Comparison of ENCODE assay signal across 26 mouse cellular contexts in genomic region chr10:100296105-100296504, GRCm38 (mm10). TPM values are rescaled to one million over a fixed set of nuclear protein-coding genes. Genes with fewer than 3 reads are reported as not detected.
"Had no signal": no experiment of that assay in that cellular context is flagged by ENCODE, and none has a peak within 500 bp of the region (broad histone marks: within the 10 kb centered on the region; RNA-seq: fewer than 3 reads in every experiment).

No protein-coding gene starts in this region.

- H3K4me1 ChIP-seq: neural tube, embryonic 12.5 days; neural tube, embryonic 13.5 days; neural tube, embryonic 15.5 days; stomach, embryonic 15.5 days had no signal

- H3K4me3 ChIP-seq: neural tube, embryonic 12.5 days; neural tube, embryonic 13.5 days; neural tube, embryonic 15.5 days; stomach, embryonic 15.5 days had no signal

- H3K36me3 ChIP-seq: neural tube, embryonic 12.5 days; neural tube, embryonic 13.5 days; neural tube, embryonic 15.5 days; stomach, embryonic 15.5 days had no signal

- H3K27ac ChIP-seq: neural tube, embryonic 12.5 days; neural tube, embryonic 13.5 days; neural tube, embryonic 15.5 days; stomach, embryonic 15.5 days; stomach, postnatal 0 days had no signal

- DNase-seq: retina, postnatal 1 day; right cerebral cortex, adult 18-20 months; right cerebral cortex, postnatal 14 days; right cerebral cortex, postnatal 25 days; right cerebral cortex, postnatal 4 days; spleen, adult 18-20 months; thymus, adult 18-20 months; thymus, adult 2 months; thymus, postnatal 14 days; thymus, postnatal 25 days; thymus, postnatal 36 days; thymus, postnatal 4 days had no signal

- H3K9ac ChIP-seq: neural tube, embryonic 12.5 days; neural tube, embryonic 13.5 days; neural tube, embryonic 15.5 days; stomach, embryonic 15.5 days had no signal

- H3K4me2 ChIP-seq: neural tube, embryonic 12.5 days; neural tube, embryonic 13.5 days; neural tube, embryonic 15.5 days; stomach, embryonic 15.5 days had no signal

- H3K9me3 ChIP-seq: neural tube, embryonic 12.5 days; neural tube, embryonic 13.5 days; neural tube, embryonic 15.5 days; stomach, embryonic 15.5 days had no signal

- H3K27me3 ChIP-seq: neural tube, embryonic 12.5 days; neural tube, embryonic 13.5 days; neural tube, embryonic 15.5 days; stomach, embryonic 15.5 days had no signal

RNA-seq across cellular contexts. Expression of gene Gm4301, which starts 39.4 kb away (rescaled TPM):
- total RNA-seq: neutrophil, adult 5-6 weeks had no signal
- polyA plus RNA-seq: neural tube, embryonic 12.5 days; neural tube, embryonic 13.5 days; neural tube, embryonic 14.5 days; neural tube, embryonic 15.5 days; small intestine, adult 2 months; spleen, adult 2 months; stomach, embryonic 14.5 days; stomach, embryonic 15.5 days; stomach, embryonic 16.5 days; stomach, postnatal 0 days; testis, adult 2 months; thymus, adult 2 months; thymus, postnatal 0 days; urinary bladder, adult 2 months had no signal

RNA-seq across cellular contexts. Expression of gene Gm4302, which starts 44.5 kb away (rescaled TPM):
- total RNA-seq: neutrophil, adult 5-6 weeks had no signal
- polyA plus RNA-seq: neural tube, embryonic 12.5 days; neural tube, embryonic 13.5 days; neural tube, embryonic 14.5 days; neural tube, embryonic 15.5 days; small intestine, adult 2 months; spleen, adult 2 months; stomach, embryonic 14.5 days; stomach, embryonic 15.5 days; stomach, embryonic 16.5 days; stomach, postnatal 0 days; testis, adult 2 months; thymus, adult 2 months; thymus, postnatal 0 days; urinary bladder, adult 2 months had no signal

RNA-seq across cellular contexts. Expression of gene Gm4303, which starts 49.7 kb away (rescaled TPM):
- total RNA-seq: neutrophil, adult 5-6 weeks had no signal
- polyA plus RNA-seq: neural tube, embryonic 12.5 days; neural tube, embryonic 13.5 days; neural tube, embryonic 14.5 days; neural tube, embryonic 15.5 days; small intestine, adult 2 months; spleen, adult 2 months; stomach, embryonic 14.5 days; stomach, embryonic 15.5 days; stomach, embryonic 16.5 days; stomach, postnatal 0 days; testis, adult 2 months; thymus, adult 2 months; thymus, postnatal 0 days; urinary bladder, adult 2 months had no signal

RNA-seq across cellular contexts. Expression of gene Gm4305, which starts 54.8 kb away (rescaled TPM):
- total RNA-seq: neutrophil, adult 5-6 weeks had no signal
- polyA plus RNA-seq: neural tube, embryonic 12.5 days; neural tube, embryonic 13.5 days; neural tube, embryonic 14.5 days; neural tube, embryonic 15.5 days; small intestine, adult 2 months; spleen, adult 2 months; stomach, embryonic 14.5 days; stomach, embryonic 15.5 days; stomach, embryonic 16.5 days; stomach, postnatal 0 days; testis, adult 2 months; thymus, adult 2 months; thymus, postnatal 0 days; urinary bladder, adult 2 months had no signal
